Mouse (Mus musculus) CH12.LX (cell line): ENCODE measurements around the gene Gm11939.

Experiments used
- PAX5 ChIP-seq: IDR thresholded peaks from 2 replicates; pipeline ENCODE4 v1.6.1; 2012; ENCODE audit warnings: low read length, inconsistent platforms, mixed read lengths
- UBTF ChIP-seq: IDR thresholded peaks from 2 replicates; pipeline ENCODE4 v1.6.1; 2012; ENCODE audit warnings: low read depth, mild to moderate bottlenecking, inconsistent platforms, low read length, improper control_type of control experiment, moderate library complexity

DNA sequence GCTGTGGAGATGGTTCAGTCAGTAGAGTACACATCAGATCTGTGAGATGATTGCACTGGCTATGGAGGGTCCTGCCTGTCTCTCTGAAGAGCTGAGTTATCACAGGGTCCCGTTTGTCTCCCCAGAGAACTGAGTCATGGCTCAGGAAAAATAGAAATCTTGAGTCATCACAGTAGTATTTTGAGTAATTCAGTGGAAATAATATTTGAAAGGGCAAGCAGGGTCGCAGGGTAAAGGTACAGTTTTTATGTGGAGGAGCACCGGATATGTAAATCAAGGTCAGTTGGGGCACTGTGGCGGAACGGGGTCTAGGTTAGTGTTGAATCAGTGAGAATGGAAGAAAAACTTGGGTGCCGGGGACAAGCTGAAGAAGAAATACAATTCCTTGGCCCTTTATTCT is 3.3 kb upstream of the Gm11939 start:
- TF ChIP-seq UBTF (no peak), PAX5 (no peak)
